Mouse (Mus musculus): ENCODE results near the gene Tcf7l2.

The Tcf7l2 gene

GRCm38 (mm10) chr19:55896629-55897028 is 155.0 kb downstream of the Tcf7l2 start:
- no peak for DNase-seq (ENCODE audit: low read depth in 1 of 2, low spot score in 2 of 2)

DNA sequence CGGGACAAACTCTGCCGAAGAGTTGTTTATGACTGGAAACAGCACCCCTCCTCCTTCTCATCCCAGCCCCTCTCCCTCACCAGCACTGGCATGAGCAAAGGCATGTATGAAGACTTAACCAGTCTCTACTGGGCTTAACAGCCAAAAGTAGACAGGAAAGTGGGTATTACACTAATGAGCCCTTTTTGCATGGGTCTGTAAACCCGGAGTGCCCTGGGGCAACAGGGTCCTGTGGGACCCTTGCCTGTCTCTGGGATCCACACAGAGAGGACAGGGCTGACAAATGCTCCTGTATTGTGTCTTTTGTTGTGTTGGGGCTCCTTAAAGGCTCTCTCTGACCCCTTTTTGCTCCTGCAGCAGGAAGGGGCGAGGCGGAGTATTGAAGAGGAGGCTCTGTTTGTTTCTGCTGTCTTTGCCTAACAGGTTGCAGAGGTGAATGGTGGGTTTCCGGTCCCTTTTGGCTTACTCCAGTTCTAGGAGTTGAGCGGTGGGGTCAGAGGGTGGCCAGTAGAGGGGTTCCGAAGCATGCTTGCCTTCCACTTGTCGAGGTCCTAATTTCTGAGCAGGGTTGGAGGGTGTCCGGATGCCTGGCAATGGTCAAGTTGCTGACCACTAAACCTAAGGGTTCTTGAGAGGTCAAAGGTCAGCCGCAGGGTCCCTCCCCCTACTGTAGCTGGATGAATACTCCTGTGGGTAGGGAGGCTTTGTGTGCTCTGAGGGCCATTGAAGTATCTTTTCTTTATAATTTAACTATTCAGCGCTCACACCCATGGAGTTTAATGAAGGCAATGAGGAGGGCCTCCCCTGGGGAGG is 161.2 kb downstream of the Tcf7l2 start:
- no peak for DNase-seq (ENCODE audit: low read depth in 1 of 2, low spot score in 2 of 2)

DNA sequence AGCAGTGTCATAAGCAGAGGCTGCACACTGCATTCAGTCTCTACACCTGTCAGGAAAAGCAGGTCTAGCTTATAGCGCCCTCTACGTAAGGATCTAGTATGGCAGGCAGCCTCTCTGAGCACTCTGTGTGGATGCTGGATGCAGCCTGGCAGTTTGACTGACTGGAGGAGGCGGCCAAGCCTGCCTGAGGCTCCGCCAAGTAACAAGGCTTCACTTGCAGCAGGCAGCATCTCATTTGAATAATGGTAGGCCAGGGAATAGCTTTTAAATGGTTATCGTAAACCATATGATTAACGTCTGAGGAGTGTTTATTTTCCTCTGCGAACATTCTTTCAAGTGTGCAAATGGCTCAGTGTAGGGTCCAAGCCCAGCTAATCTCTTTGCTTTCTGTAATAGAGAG is 167.4 kb downstream of the Tcf7l2 start:
- DNase-seq (ENCODE audit: low read depth in 1 of 2, low spot score in 2 of 2), result no peak

DNA sequence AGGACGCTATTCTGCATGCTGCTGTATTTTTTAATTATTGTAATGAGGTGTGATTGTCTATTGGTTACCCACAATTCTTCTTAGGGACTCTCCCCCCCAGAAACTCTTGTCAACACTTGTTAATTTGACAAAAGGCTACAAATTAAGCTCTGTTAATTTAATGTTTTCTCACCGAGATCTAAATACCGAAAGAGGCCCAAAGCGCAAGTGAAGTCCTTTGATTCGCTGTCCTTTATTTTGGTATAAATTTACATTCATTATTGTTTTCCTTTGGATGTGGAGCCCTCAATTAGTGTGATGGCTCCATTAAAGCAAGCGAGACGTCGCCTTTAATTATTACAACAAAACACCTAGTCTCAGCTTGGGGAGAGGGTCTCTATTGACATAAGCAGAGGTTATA is 170.3 kb downstream of the Tcf7l2 start:
- no peak for DNase-seq (ENCODE audit: low read depth in 1 of 2, low spot score in 2 of 2)

- DNase-seq (ENCODE audit: low read depth in 1 of 2, low spot score in 2 of 2), result no peak
These were observed 171.2 kb downstream of the Tcf7l2 start for GRCm38 (mm10) chr19:55912813-55913212.

DNA sequence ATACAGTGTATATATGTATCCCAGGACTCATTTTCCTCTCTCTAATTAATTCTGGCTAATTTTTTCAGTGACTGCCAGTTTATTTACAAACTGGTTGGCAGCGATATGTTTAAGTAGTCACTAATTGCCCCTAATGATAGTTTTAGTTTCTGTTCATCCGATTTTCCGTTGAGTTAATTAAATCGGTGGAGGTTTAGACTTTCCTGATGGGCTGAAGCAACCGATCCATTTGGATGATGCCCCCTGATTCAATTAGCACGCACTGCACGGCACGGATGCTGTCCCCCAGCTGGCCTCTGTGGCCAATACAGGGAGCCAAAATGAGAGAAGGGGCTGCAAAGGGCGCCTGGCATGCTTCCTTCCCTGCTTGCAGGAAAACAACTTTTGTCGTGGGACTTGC is 172.0 kb downstream of the Tcf7l2 start:
- DNase-seq (ENCODE audit: low read depth in 1 of 2, low spot score in 2 of 2), result no peak

- no peak for DNase-seq (ENCODE audit: low read depth in 1 of 2, low spot score in 2 of 2)
These were observed 173.1 kb downstream of the Tcf7l2 start for GRCm38 (mm10) chr19:55914614-55915211.

DNA sequence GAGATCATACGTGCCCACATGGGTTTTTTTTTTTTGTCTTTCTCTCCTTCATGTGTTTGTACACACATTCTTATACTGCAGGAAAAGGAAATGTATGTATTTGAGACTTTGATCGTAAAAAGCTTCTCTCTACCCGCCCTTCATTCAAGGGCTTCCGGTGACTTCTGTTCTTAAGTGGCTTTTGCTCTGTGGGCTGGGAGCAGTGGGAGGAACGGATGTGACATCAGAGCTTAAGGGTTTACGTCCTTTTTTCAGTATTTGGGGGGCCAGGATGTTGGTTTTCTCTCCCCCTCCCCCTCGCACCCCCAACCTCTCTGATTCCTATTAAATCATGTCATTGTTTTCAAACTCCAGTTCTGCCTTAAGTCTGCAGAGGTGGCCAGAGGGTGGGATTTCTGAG is 173.9 kb downstream of the Tcf7l2 start:
- no peak for DNase-seq (ENCODE audit: low read depth in 1 of 2, low spot score in 2 of 2)

GRCm38 (mm10) chr19:55916211-55916610 is 174.6 kb downstream of the Tcf7l2 start:
- no peak for DNase-seq (ENCODE audit: low read depth in 1 of 2, low spot score in 2 of 2)

GRCm38 (mm10) chr19:55923789-55924426 is 182.3 kb downstream of the Tcf7l2 start:
- DNase-seq (ENCODE audit: low read depth in 1 of 2, low spot score in 2 of 2), result no peak

DNA sequence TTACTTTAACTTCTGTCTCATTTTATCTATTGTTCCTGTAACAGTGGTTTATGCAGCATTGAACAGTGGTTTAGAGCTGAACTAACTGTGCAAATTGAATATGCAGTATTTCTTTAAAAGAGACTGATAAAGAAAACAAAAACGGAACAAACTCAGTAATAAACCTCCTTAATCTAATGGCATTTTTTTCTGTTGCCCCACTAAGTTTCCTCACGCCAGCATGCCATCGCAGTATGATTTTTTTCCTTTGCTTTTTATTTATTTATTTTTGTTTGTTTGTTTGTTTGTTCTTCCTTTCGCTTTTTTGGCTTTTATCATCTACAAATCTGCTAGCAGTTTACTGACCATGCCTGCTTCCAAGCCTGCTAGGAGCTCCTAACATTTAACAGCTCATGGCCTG is 183.2 kb downstream of the Tcf7l2 start:
- no peak for DNase-seq (ENCODE audit: low read depth in 1 of 2, low spot score in 2 of 2)

- DNase-seq (ENCODE audit: low read depth in 1 of 2, low spot score in 2 of 2), result no peak
These were observed 183.8 kb downstream of the Tcf7l2 start for GRCm38 (mm10) chr19:55925425-55925803.

DNA sequence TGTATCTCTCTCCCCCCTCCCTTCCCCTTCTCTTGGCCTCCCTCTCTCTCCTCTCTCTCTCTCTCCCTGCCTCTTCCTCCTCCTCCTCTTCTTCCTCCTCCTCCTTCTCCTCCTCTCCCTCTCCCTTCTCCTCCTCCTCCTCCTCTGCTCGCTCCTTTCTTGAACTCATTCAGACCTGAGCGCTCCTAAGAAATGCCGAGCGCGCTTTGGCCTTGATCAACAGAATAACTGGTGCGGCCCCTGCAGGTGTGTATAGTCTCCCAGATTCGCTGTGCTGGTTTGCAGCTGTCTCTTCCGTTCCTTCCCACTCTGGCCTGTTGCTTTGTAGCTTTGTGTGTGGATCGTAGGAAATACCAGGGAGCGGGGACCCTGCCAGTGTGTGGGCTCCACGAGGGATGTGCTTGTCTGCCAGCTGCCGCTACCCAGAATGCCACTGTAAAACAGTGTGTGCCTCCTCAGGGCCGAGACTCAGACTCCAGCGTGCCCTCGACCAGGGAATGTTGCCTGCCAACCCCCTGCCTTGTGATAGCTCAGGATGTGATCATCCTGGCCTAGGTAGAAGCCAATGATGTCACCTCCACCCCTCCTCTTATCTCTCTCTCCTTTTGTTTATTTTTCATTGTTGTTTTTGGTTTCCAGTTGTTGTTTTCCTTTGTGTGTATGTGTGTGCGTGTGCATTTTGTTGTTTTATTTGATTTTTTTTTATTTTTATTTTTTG is 184.3 kb downstream of the Tcf7l2 start:
- no peak for DNase-seq (ENCODE audit: low read depth in 1 of 2, low spot score in 2 of 2)

GRCm38 (mm10) chr19:55926858-55927673 is 185.4 kb downstream of the Tcf7l2 start:
- no peak for DNase-seq (ENCODE audit: low read depth in 1 of 2, low spot score in 2 of 2)

- DNase-seq (ENCODE audit: low read depth in 1 of 2, low spot score in 2 of 2), result no peak
These were observed 186.0 kb downstream of the Tcf7l2 start for GRCm38 (mm10) chr19:55927674-55928061.

GRCm38 (mm10) chr19:55928674-55929073 is 187.1 kb downstream of the Tcf7l2 start:
- DNase-seq (ENCODE audit: low read depth in 1 of 2, low spot score in 2 of 2), result no peak

- DNase-seq (ENCODE audit: low read depth in 1 of 2, low spot score in 2 of 2), result no peak
These were observed 190.0 kb downstream of the Tcf7l2 start for GRCm38 (mm10) chr19:55931642-55932041.

GRCm38 (mm10) chr19:55933947-55934729 is 192.5 kb downstream of the Tcf7l2 start:
- DNase-seq (ENCODE audit: low read depth in 1 of 2, low spot score in 2 of 2), result no peak

- no peak for DNase-seq (ENCODE audit: low read depth in 1 of 2, low spot score in 2 of 2)
These were observed 193.0 kb downstream of the Tcf7l2 start for GRCm38 (mm10) chr19:55934730-55935003.

GRCm38 (mm10) chr19:55937026-55937425 is 195.4 kb downstream of the Tcf7l2 start:
- DNase-seq (ENCODE audit: low read depth in 1 of 2, low spot score in 2 of 2), result no peak

All from monocyte, adult 2 months (primary cell).